Mouse (Mus musculus) adrenal gland, postnatal 25 days (tissue): ENCODE results near the gene Cic. TPM values are rescaled to one million over a fixed set of nuclear protein-coding genes. Genes with fewer than 3 reads are reported as not detected.
A peak's percentile ranks its signal among the peaks of the same experiment; 100 is the strongest.
"Not testable (repeated sequence)": the region's sequence is repeated elsewhere in the genome, so short reads cannot be mapped to it uniquely, and the experiment has no call there.

ENCODE experiments used
- DNase-seq: peaks from one replicate; pipeline ENCODE4 v3.0.0; 2021; ENCODE audit warnings: mixed read lengths
- total RNA-seq: library from RNA; stranded (reverse); gene quantifications from 2 replicates; pipeline ENCODE4 v1.2.3, GENCODE M21; 2021

Cic gene
- total RNA-seq, 1 experiment from 2014 or later = 134 TPM

GRCm38 (mm10) chr7:25244562-25245369, 22.7 kb upstream of the Cic start:
- no peak for DNase-seq

GRCm38 (mm10) chr7:25246079-25246758, 21.3 kb upstream of the Cic start:
- peak; percentile 64 for DNase-seq

GRCm38 (mm10) chr7:25246759-25247137, 20.8 kb upstream of the Cic start:
- no peak for DNase-seq

GRCm38 (mm10) chr7:25247498-25247897, 20.0 kb upstream of the Cic start:
- no peak for DNase-seq

- DNase-seq = no peak
These were observed 19.4 kb upstream of the Cic start for GRCm38 (mm10) chr7:25248018-25248647.

- DNase-seq = no peak
These were observed 18.6 kb upstream of the Cic start for GRCm38 (mm10) chr7:25248846-25249313.

GRCm38 (mm10) chr7:25249314-25250140, 18.0 kb upstream of the Cic start:
- DNase-seq = peak; percentile 77

- peak; percentile 97 for DNase-seq
These were observed 17.1 kb upstream of the Cic start, which contains the start of gene Erf for GRCm38 (mm10) chr7:25250141-25250972. Erf (minus strand) TSS chr7:25250761.

- peak; percentile 45 for DNase-seq
These were observed 16.3 kb upstream of the Cic start for GRCm38 (mm10) chr7:25251071-25251791.

GRCm38 (mm10) chr7:25251822-25252221, 15.7 kb upstream of the Cic start:
- DNase-seq = no peak

GRCm38 (mm10) chr7:25261896-25262295, 5.6 kb upstream of the Cic start:
- DNase-seq = no peak

- no peak for DNase-seq
These were observed 3.3 kb upstream of the Cic start for GRCm38 (mm10) chr7:25263968-25264870.

- not testable (repeated sequence) for DNase-seq
These were observed 1.8 kb upstream of the Cic start for GRCm38 (mm10) chr7:25265743-25266142.

- no peak for DNase-seq
These were observed 1.1 kb upstream of the Cic start for GRCm38 (mm10) chr7:25266180-25266962.

- DNase-seq = peak; percentile 96
These were observed 403 bp downstream of the Cic start for GRCm38 (mm10) chr7:25267751-25268463.

GRCm38 (mm10) chr7:25268588-25268987, 1.1 kb downstream of the Cic start:
- DNase-seq = no peak

GRCm38 (mm10) chr7:25269029-25269428, 1.5 kb downstream of the Cic start:
- no peak for DNase-seq
